Mouse (Mus musculus): ENCODE data around the gene Ak1. TPM values are rescaled to one million over a fixed set of nuclear protein-coding genes. Genes with fewer than 3 reads are reported as not detected.

The Ak1 gene
- total and polyA plus RNA-seq, 2 experiments from 2014 or later: 114 to 119 TPM

GRCm38 (mm10) chr2:32617601-32618000, 4.0 kb upstream of the Ak1 start:
- no peak overlapping the region for H3K27ac ChIP-seq (ENCODE audit: low read depth, low read length)
- no peaks in the 10 kb centered on the region for H3K27me3 ChIP-seq (ENCODE audit: insufficient read depth, low read length)
- ATAC-seq (no peak), DNase-seq (no peak)
- H3K4me2 ChIP-seq (ENCODE audit: low read depth): no peak overlapping the region
- WGBS: 94% methylated on average over 4 of the region's 4 CpGs
- H3K4me3 ChIP-seq (ENCODE audit: low read depth, low read length): no peak overlapping the region
- H3K4me1 ChIP-seq (ENCODE audit: insufficient read depth): no peaks in the 10 kb centered on the region
- H3K9me3 ChIP-seq (ENCODE audit: low read length): no peaks in the 10 kb centered on the region
- H3K9ac ChIP-seq: no peak overlapping the region
- TF ChIP-seq CTCF (IDR thresholded peaks at IDR 0.05; ENCODE audit: low read depth): peak; percentile 49
- peaks cover 9% of the 10 kb centered on the region for H3K36me3 ChIP-seq (ENCODE audit: insufficient read depth)

GRCm38 (mm10) chr2:32618051-32618450, 3.5 kb upstream of the Ak1 start:
- DNase-seq (no peak), ATAC-seq (no peak)
- 78% methylated on average over 9 of the region's 9 CpGs for WGBS
- H3K27ac ChIP-seq (ENCODE audit: low read depth, low read length): no peak overlapping the region
- no peak overlapping the region for H3K9ac ChIP-seq
- TF ChIP-seq CTCF (IDR thresholded peaks at IDR 0.05; ENCODE audit: low read depth): no peak
- H3K4me1 ChIP-seq (ENCODE audit: insufficient read depth): no peaks in the 10 kb centered on the region
- no peak overlapping the region for H3K4me2 ChIP-seq (ENCODE audit: low read depth)
- H3K27me3 ChIP-seq (ENCODE audit: insufficient read depth, low read length): no peaks in the 10 kb centered on the region
- H3K36me3 ChIP-seq (ENCODE audit: insufficient read depth): peaks cover 9% of the 10 kb centered on the region
- H3K4me3 ChIP-seq (ENCODE audit: low read depth, low read length): no peak overlapping the region
- H3K9me3 ChIP-seq (ENCODE audit: low read length): no peaks in the 10 kb centered on the region

- WGBS: 45% methylated on average over 4 of the region's 4 CpGs
- Histone ChIP-seq H3K27me3 (ENCODE audit: insufficient read depth, low read length) (no peaks in the 10 kb centered on the region), H3K4me3 (ENCODE audit: low read depth, low read length) (no peak overlapping the region), H3K9me3 (ENCODE audit: low read length) (no peaks in the 10 kb centered on the region), H3K4me2 (ENCODE audit: low read depth) (no peak overlapping the region), H3K27ac (ENCODE audit: low read depth, low read length) (no peak overlapping the region), H3K36me3 (ENCODE audit: insufficient read depth) (no peaks in the 10 kb centered on the region), H3K9ac (no peak overlapping the region), H3K4me1 (ENCODE audit: insufficient read depth) (peaks cover 10% of the 10 kb centered on the region)
- DNase-seq (no peak), ATAC-seq (no peak)
- TF ChIP-seq CTCF (IDR thresholded peaks at IDR 0.05; ENCODE audit: low read depth): no peak
Measured at GRCm38 (mm10) chr2:32620682-32621516, 659 bp upstream of the Ak1 start.

- Histone ChIP-seq H3K4me3 (ENCODE audit: low read depth, low read length) (no peak overlapping the region), H3K4me2 (ENCODE audit: low read depth) (no peak overlapping the region), H3K4me1 (ENCODE audit: insufficient read depth) (peaks cover 27% of the 10 kb centered on the region), H3K36me3 (ENCODE audit: insufficient read depth) (no peaks in the 10 kb centered on the region), H3K27ac (ENCODE audit: low read depth, low read length) (no peak overlapping the region), H3K9me3 (ENCODE audit: low read length) (no peaks in the 10 kb centered on the region), H3K9ac (no peak overlapping the region), H3K27me3 (ENCODE audit: insufficient read depth, low read length) (no peaks in the 10 kb centered on the region)
- DNase-seq (no peak), ATAC-seq (no peak)
- TF ChIP-seq CTCF (IDR thresholded peaks at IDR 0.05; ENCODE audit: low read depth): no peak
- 83% methylated on average over 5 of the region's 5 CpGs for WGBS
Measured at GRCm38 (mm10) chr2:32624111-32624748, 2.7 kb downstream of the Ak1 start.

DNA sequence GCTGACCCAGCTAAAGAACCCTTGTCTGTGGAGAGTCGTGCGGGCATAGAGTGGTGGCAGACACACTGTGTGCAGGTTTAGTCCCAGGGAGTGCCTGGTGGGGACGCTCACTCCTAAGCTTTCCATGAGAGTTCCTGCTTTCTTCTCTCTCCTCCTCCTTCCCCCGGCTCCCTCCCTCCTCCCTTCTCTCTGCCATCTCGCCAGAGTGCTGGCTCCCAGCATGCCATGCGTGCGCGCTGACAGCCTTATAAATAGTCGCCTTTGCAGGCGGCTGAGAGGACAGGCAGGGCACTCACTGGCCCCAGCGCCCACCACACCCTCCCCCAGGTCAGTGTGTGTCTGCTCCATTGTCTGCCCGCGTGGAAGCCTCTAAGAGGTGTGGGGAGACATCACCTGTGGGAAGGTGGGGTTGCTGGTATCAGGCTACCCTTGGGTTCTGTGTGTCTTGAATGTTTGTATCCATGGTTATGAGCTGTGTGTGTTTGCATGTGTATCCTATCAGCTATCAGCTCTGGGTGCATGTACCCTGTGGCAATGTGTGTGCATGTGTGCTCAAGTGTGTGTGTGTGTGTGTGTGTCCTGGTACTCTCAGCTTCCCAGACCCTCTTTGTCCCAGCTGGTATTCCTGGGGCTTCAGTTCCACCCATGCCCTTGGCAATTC, 3.8 kb downstream of the Ak1 start:
- Histone ChIP-seq H3K27ac (ENCODE audit: low read depth, low read length) (peak overlapping the region; percentile 87), H3K27me3 (ENCODE audit: insufficient read depth, low read length) (no peaks in the 10 kb centered on the region), H3K9ac (peak overlapping the region; percentile 64), H3K4me1 (ENCODE audit: insufficient read depth) (peaks cover 27% of the 10 kb centered on the region), H3K9me3 (ENCODE audit: low read length) (no peaks in the 10 kb centered on the region), H3K4me2 (ENCODE audit: low read depth) (peak overlapping the region; percentile 63), H3K36me3 (ENCODE audit: insufficient read depth) (no peaks in the 10 kb centered on the region), H3K4me3 (ENCODE audit: low read depth, low read length) (peak overlapping the region; percentile 45)
- peak; percentile 89 for DNase-seq
- ATAC-seq: peak; percentile 87
- 5% methylated on average over 13 of the region's 13 CpGs for WGBS
- peak; percentile 35 for TF ChIP-seq CTCF (IDR thresholded peaks at IDR 0.05; ENCODE audit: low read depth)

DNA sequence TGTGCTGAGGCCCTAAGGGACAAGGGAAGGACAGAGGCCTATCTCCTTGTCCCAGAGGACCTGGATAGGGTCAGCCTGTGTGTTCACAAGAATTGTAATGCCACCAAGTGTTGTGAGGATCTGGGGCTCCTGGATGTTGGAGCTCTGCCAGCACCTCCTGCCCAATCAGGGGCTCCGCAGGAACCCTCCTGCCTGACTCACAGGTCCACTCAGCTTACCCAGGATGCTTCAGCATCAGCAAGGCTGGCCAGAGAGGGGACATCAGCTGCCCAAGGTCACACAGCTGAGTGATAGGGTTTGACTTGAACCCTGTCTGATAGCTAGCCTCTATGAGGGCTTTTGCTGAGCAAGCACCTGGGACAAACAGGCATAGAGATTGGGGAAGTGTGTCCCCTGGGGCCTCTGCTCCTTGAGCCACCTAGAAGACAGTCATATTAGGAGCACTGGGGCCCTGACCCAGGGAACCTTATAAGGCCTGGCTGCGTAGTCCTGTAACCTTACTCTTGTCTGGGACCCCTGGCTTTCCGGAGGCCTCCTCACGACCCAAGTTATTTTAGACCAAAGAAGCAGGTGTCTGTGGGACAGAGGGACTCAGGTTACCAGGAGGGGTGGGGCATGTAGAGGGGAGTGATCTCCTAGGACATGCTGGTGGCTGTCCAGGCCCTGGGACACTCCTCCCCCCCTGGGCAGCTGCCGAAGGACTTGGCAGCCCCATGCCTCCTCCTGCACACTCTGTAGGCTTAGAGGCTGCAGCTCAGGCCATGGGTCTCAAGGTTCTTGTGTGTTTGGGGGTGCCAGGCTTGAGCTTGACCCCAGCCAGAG, 4.5 kb downstream of the Ak1 start:
- Histone ChIP-seq H3K4me1 (ENCODE audit: insufficient read depth) (peaks cover 27% of the 10 kb centered on the region), H3K27me3 (ENCODE audit: insufficient read depth, low read length) (no peaks in the 10 kb centered on the region), H3K36me3 (ENCODE audit: insufficient read depth) (no peaks in the 10 kb centered on the region), H3K27ac (ENCODE audit: low read depth, low read length) (peak overlapping the region; percentile 87), H3K9ac (peak overlapping the region; percentile 64), H3K4me2 (ENCODE audit: low read depth) (peak overlapping the region; percentile 63), H3K4me3 (ENCODE audit: low read depth, low read length) (peak overlapping the region; percentile 45), H3K9me3 (ENCODE audit: low read length) (no peaks in the 10 kb centered on the region)
- ATAC-seq (peak; percentile 14), DNase-seq (peak; percentile 75)
- WGBS: 44% methylated on average over 5 of the region's 5 CpGs
- no peak for TF ChIP-seq CTCF (IDR thresholded peaks at IDR 0.05; ENCODE audit: low read depth)
